Mouse (Mus musculus): Measurements from ENCODE around the gene Vmn1r148. TPM values are rescaled to one million over a fixed set of nuclear protein-coding genes. Genes with fewer than 3 reads are reported as not detected.
"Not testable (repeated sequence)": the region's sequence is repeated elsewhere in the genome, so short reads cannot be mapped to it uniquely, and the experiment has no call there.

The Vmn1r148 gene
- not detected in 2 replicates for total RNA-seq (2014; rRNA removed)
- polyA plus RNA-seq (2015; fragmentation: Nextera tagmentation; extraction: Ambion mirVana), result not detected in 2 replicates

DNA sequence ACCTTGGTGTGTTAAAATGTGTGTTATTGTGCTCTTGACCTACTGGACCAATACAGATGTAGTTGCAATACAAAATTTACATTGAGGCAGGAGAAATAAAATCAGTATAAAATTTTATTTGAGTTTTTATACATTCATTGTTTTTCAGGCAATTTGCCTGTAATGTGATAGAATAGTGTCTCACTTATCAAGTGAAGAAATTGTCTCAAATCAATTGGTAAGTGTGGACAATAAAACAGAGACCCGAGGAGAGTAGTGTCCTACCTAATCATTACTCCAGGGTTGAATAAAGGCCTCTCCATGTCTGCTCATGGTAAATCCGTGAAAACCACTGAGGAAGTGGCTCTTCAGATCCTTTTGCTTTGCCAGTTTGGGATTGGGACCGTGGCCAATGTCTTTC lies at the start of gene Vmn1r148:
TSS of gene Vmn1r148 (plus strand) at position 301 of the 400 bp plus-strand sequence.
- not testable (repeated sequence) for H3K4me3 ChIP-seq (ENCODE audit: low read length); ATAC-seq; H3K9ac ChIP-seq (replicated peaks; ENCODE audit: low read length); H3K27ac ChIP-seq; H3K9me3 ChIP-seq (ENCODE audit: low read length); DNase-seq (ENCODE audit: low spot score); H3K4me1 ChIP-seq (ENCODE audit: insufficient read depth, low read length); H3K4me2 ChIP-seq (ENCODE audit: low read depth, low read length); H3K27me3 ChIP-seq (ENCODE audit: insufficient read depth, low read length); H3K36me3 ChIP-seq (ENCODE audit: insufficient read depth, low read length)
- WGBS, result no CpG with 5 or more reads among the region's 3 CpGs

DNA sequence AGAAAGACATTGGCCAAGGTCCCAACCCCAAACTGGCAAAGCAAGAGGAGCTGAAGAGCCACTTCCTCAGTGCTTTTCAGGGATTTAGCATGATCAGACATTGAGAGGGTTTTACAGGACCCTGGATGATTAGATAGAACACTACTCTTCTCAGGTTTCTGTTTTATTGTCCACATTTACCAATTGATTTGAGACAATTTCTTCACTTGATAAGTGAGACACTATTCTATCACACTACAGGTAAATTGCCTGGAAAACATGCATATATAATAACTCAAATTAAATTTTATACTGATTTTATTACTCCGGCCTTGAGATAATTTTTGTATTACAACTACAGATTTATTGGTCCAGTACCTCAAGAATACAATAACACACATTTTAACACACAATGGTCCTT lies 42.4 kb upstream of the Vmn1r148 start, which contains the start of gene Gm8660:
TSS of gene Gm8660 (minus strand) at position 101 of the 400 bp plus-strand sequence.
- not testable (repeated sequence) for H3K27ac ChIP-seq; H3K4me3 ChIP-seq (ENCODE audit: low read length); H3K9ac ChIP-seq (replicated peaks; ENCODE audit: low read length); H3K4me1 ChIP-seq (ENCODE audit: insufficient read depth, low read length); H3K4me2 ChIP-seq (ENCODE audit: low read depth, low read length); H3K27me3 ChIP-seq (ENCODE audit: insufficient read depth, low read length); DNase-seq (ENCODE audit: low spot score); ATAC-seq; H3K9me3 ChIP-seq (ENCODE audit: low read length); H3K36me3 ChIP-seq (ENCODE audit: insufficient read depth, low read length)
- no CpG with 5 or more reads among the region's 1 CpGs for WGBS

DNA sequence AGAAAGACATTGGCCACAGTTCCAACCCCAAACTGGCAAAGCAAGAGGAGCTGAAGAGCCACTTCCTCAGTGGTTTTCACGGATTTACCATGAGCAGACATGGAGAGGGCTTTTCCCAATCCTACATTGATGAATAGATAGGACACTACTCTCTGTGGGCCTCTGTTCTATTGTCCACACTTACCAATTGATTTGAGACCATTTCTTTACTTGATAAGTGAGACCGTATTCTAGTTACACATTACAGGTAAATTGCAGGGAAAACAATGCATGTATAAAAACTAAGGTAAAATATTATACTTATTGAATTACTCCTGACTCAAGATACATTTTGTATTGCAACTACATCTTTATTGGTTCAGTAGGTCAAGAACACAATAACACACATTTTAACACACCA lies 24.7 kb downstream of the Vmn1r148 start, which contains the start of gene Vmn1r149:
TSS of gene Vmn1r149 (minus strand) at position 101 of the 400 bp plus-strand sequence.
- H3K9ac ChIP-seq (replicated peaks; ENCODE audit: low read length); H3K4me2 ChIP-seq (ENCODE audit: low read depth, low read length); H3K9me3 ChIP-seq (ENCODE audit: low read length); DNase-seq (ENCODE audit: low spot score); H3K27me3 ChIP-seq (ENCODE audit: insufficient read depth, low read length); H3K36me3 ChIP-seq (ENCODE audit: insufficient read depth, low read length); ATAC-seq; H3K27ac ChIP-seq; H3K4me1 ChIP-seq (ENCODE audit: insufficient read depth, low read length); H3K4me3 ChIP-seq (ENCODE audit: low read length): not testable (repeated sequence)
- WGBS, result no CpG with 5 or more reads among the region's 2 CpGs

- not testable (repeated sequence) for H3K27me3 ChIP-seq (ENCODE audit: insufficient read depth, low read length); H3K4me2 ChIP-seq (ENCODE audit: low read depth, low read length); H3K4me3 ChIP-seq (ENCODE audit: low read length); H3K27ac ChIP-seq; H3K9me3 ChIP-seq (ENCODE audit: low read length); H3K9ac ChIP-seq (replicated peaks; ENCODE audit: low read length); H3K4me1 ChIP-seq (ENCODE audit: insufficient read depth, low read length); H3K36me3 ChIP-seq (ENCODE audit: insufficient read depth, low read length); DNase-seq (ENCODE audit: low spot score); ATAC-seq
- no CpG with 5 or more reads among the region's 5 CpGs for WGBS
These were observed 50.6 kb downstream of the Vmn1r148 start, which contains the start of gene Gm10665 for GRCm38 (mm10) chr7:22463975-22464374. Gm10665 (minus strand) TSS chr7:22464075.

Other genes with a start within 250 kb of the Vmn1r148 start
- gene Vmn1r142, start 249.5 kb upstream of the Vmn1r148 start, total RNA-seq (2014; rRNA removed), result not detected in 2 replicates
- gene Vmn1r142, start 249.5 kb upstream of the Vmn1r148 start, polyA plus RNA-seq (2015; fragmentation: Nextera tagmentation; extraction: Ambion mirVana), result not detected in 2 replicates
- gene Vmn1r143, start 224.2 kb upstream of the Vmn1r148 start, total RNA-seq (2014; rRNA removed), result not detected in 2 replicates
- not detected in 2 replicates for gene Vmn1r143, start 224.2 kb upstream of the Vmn1r148 start, polyA plus RNA-seq (2015; fragmentation: Nextera tagmentation; extraction: Ambion mirVana)
- not detected in 2 replicates for gene Gm8653, start 212.3 kb upstream of the Vmn1r148 start, total RNA-seq (2014; rRNA removed)
- gene Gm8653, start 212.3 kb upstream of the Vmn1r148 start, polyA plus RNA-seq (2015; fragmentation: Nextera tagmentation; extraction: Ambion mirVana), result not detected in 2 replicates
- not detected in 2 replicates for gene Gm8453, start 184.1 kb upstream of the Vmn1r148 start, total RNA-seq (2014; rRNA removed)
- not detected in 2 replicates for gene Gm8453, start 184.1 kb upstream of the Vmn1r148 start, polyA plus RNA-seq (2015; fragmentation: Nextera tagmentation; extraction: Ambion mirVana)
- not detected in 2 replicates for gene Gm4187, start 83.9 kb upstream of the Vmn1r148 start, total RNA-seq (2014; rRNA removed)
- not detected in 2 replicates for gene Gm4187, start 83.9 kb upstream of the Vmn1r148 start, polyA plus RNA-seq (2015; fragmentation: Nextera tagmentation; extraction: Ambion mirVana)
- gene Gm8660, start 42.5 kb upstream of the Vmn1r148 start, total RNA-seq (2014; rRNA removed), result not detected in 2 replicates
- gene Gm8660, start 42.5 kb upstream of the Vmn1r148 start, polyA plus RNA-seq (2015; fragmentation: Nextera tagmentation; extraction: Ambion mirVana), result not detected in 2 replicates
- gene Vmn1r149, start 24.6 kb downstream of the Vmn1r148 start, total RNA-seq (2014; rRNA removed), result not detected in 2 replicates
- not detected in 2 replicates for gene Vmn1r149, start 24.6 kb downstream of the Vmn1r148 start, polyA plus RNA-seq (2015; fragmentation: Nextera tagmentation; extraction: Ambion mirVana)
- not detected in 2 replicates for gene Gm10665, start 50.5 kb downstream of the Vmn1r148 start, total RNA-seq (2014; rRNA removed)
- gene Gm10665, start 50.5 kb downstream of the Vmn1r148 start, polyA plus RNA-seq (2015; fragmentation: Nextera tagmentation; extraction: Ambion mirVana), result not detected in 2 replicates
- not detected in 2 replicates for gene Vmn1r151, start 86.1 kb downstream of the Vmn1r148 start, total RNA-seq (2014; rRNA removed)
- not detected in 2 replicates for gene Vmn1r151, start 86.1 kb downstream of the Vmn1r148 start, polyA plus RNA-seq (2015; fragmentation: Nextera tagmentation; extraction: Ambion mirVana)
- not detected in 2 replicates for gene Vmn1r152, start 109.4 kb downstream of the Vmn1r148 start, total RNA-seq (2014; rRNA removed)
- gene Vmn1r152, start 109.4 kb downstream of the Vmn1r148 start, polyA plus RNA-seq (2015; fragmentation: Nextera tagmentation; extraction: Ambion mirVana), result not detected in 2 replicates
- not detected in 2 replicates for gene Gm8677, start 121.3 kb downstream of the Vmn1r148 start, total RNA-seq (2014; rRNA removed)
- not detected in 2 replicates for gene Gm8677, start 121.3 kb downstream of the Vmn1r148 start, polyA plus RNA-seq (2015; fragmentation: Nextera tagmentation; extraction: Ambion mirVana)
- not detected in 2 replicates for gene Gm4201, start 151.8 kb downstream of the Vmn1r148 start, total RNA-seq (2014; rRNA removed)
- not detected in 2 replicates for gene Gm4201, start 151.8 kb downstream of the Vmn1r148 start, polyA plus RNA-seq (2015; fragmentation: Nextera tagmentation; extraction: Ambion mirVana)
- not detected in 2 replicates for gene Gm4565, start 174.5 kb downstream of the Vmn1r148 start, total RNA-seq (2014; rRNA removed)
- not detected in 2 replicates for gene Gm4565, start 174.5 kb downstream of the Vmn1r148 start, polyA plus RNA-seq (2015; fragmentation: Nextera tagmentation; extraction: Ambion mirVana)
- gene Vmn1r155, start 244.4 kb downstream of the Vmn1r148 start, total RNA-seq (2014; rRNA removed), result not detected in 2 replicates
- gene Vmn1r155, start 244.4 kb downstream of the Vmn1r148 start, polyA plus RNA-seq (2015; fragmentation: Nextera tagmentation; extraction: Ambion mirVana), result not detected in 2 replicates

Measured in hindbrain, postnatal 0 days (tissue).